Mouse (Mus musculus): ENCODE data around the gene Pdzph1.
A peak's percentile ranks its signal among the peaks of the same experiment; 100 is the strongest.

Pdzph1 gene

GRCm38 (mm10) chr17:58991275-58991674 is at the start of gene Pdzph1:
Pdzph1 (minus strand) TSS chr17:58991375.
- no peak for DNase-seq (ENCODE audit: low read depth, low spot score)

- DNase-seq (ENCODE audit: low read depth, low spot score) = peak; percentile 24
Observed at GRCm38 (mm10) chr17:59039754-59040153, 48.6 kb upstream of the Pdzph1 start.

- no peak for DNase-seq (ENCODE audit: low read depth, low spot score)
Observed at GRCm38 (mm10) chr17:59033445-59033844, 42.3 kb upstream of the Pdzph1 start.

- DNase-seq (ENCODE audit: low read depth, low spot score) = no peak
Observed at GRCm38 (mm10) chr17:59026336-59026735, 35.2 kb upstream of the Pdzph1 start.

- peak; percentile 13 for DNase-seq (ENCODE audit: low read depth, low spot score)
Observed at GRCm38 (mm10) chr17:59024502-59024901, 33.3 kb upstream of the Pdzph1 start.

- DNase-seq (ENCODE audit: low read depth, low spot score) = no peak
Observed at GRCm38 (mm10) chr17:59023971-59024370, 32.8 kb upstream of the Pdzph1 start.

GRCm38 (mm10) chr17:59018666-59019065 is 27.5 kb upstream of the Pdzph1 start:
- no peak for DNase-seq (ENCODE audit: low read depth, low spot score)

- DNase-seq (ENCODE audit: low read depth, low spot score) = peak; percentile 58
Observed at GRCm38 (mm10) chr17:59013091-59013459, 21.9 kb upstream of the Pdzph1 start, which contains the start of gene Nudt12. Nudt12 (minus strand) TSS chr17:59013372.

GRCm38 (mm10) chr17:59012421-59013090 is 21.4 kb upstream of the Pdzph1 start:
- DNase-seq (ENCODE audit: low read depth, low spot score) = no peak

GRCm38 (mm10) chr17:59011546-59012307 is 20.6 kb upstream of the Pdzph1 start:
- DNase-seq (ENCODE audit: low read depth, low spot score) = no peak

- DNase-seq (ENCODE audit: low read depth, low spot score) = no peak
Observed at GRCm38 (mm10) chr17:58973237-58973636, 17.9 kb downstream of the Pdzph1 start.

- no peak for DNase-seq (ENCODE audit: low read depth, low spot score)
Observed at GRCm38 (mm10) chr17:58959905-58960304, 31.3 kb downstream of the Pdzph1 start.

GRCm38 (mm10) chr17:58957055-58957454 is 34.1 kb downstream of the Pdzph1 start:
- DNase-seq (ENCODE audit: low read depth, low spot score) = no peak

- DNase-seq (ENCODE audit: low read depth, low spot score) = peak; percentile 27
Observed at GRCm38 (mm10) chr17:58943015-58943822, 48.0 kb downstream of the Pdzph1 start.

GRCm38 (mm10) chr17:58938598-58938997 is 52.6 kb downstream of the Pdzph1 start:
- no peak for DNase-seq (ENCODE audit: low read depth, low spot score)

GRCm38 (mm10) chr17:58937533-58937932 is 53.6 kb downstream of the Pdzph1 start:
- DNase-seq (ENCODE audit: low read depth, low spot score) = no peak

GRCm38 (mm10) chr17:58932983-58933280 is 58.2 kb downstream of the Pdzph1 start:
- no peak for DNase-seq (ENCODE audit: low read depth, low spot score)

GRCm38 (mm10) chr17:58932279-58932982 is 58.7 kb downstream of the Pdzph1 start:
- no peak for DNase-seq (ENCODE audit: low read depth, low spot score)

- no peak for DNase-seq (ENCODE audit: low read depth, low spot score)
Observed at GRCm38 (mm10) chr17:58924754-58925546, 66.2 kb downstream of the Pdzph1 start.

- peak; percentile 31 for DNase-seq (ENCODE audit: low read depth, low spot score)
Observed at GRCm38 (mm10) chr17:58923901-58924476, 67.2 kb downstream of the Pdzph1 start.

All from forelimb bud, embryonic 11.5 days (tissue).